Mouse (Mus musculus): Measurements from ENCODE around the gene Stard13. TPM values are rescaled to one million over a fixed set of nuclear protein-coding genes. Genes with fewer than 3 reads are reported as not detected.

The Stard13 gene
- polyA plus RNA-seq, 1 experiment from 2014 or later = 2.7 TPM

- H3K4me3 ChIP-seq (ENCODE audit: low read depth, low read length) = peak overlapping the region; percentile 46
- H3K4me2 ChIP-seq (ENCODE audit: low read depth, low read length) = peak overlapping the region; percentile 81
- 29% methylated on average over 11 of the region's 13 CpGs for WGBS
- H3K27me3 ChIP-seq (ENCODE audit: control insufficient read depth, insufficient read depth, low read length) = no peaks in the 10 kb centered on the region
- H3K36me3 ChIP-seq (ENCODE audit: control insufficient read depth, insufficient read depth, low read length) = no peaks in the 10 kb centered on the region
- H3K9ac ChIP-seq (replicated peaks; ENCODE audit: low read depth, low read length) = peak overlapping the region; percentile 53
- no peak for ATAC-seq (ENCODE audit: low read depth)
- H3K27ac ChIP-seq (ENCODE audit: low read depth, low read length) = no peak overlapping the region
- H3K4me1 ChIP-seq (ENCODE audit: control insufficient read depth, insufficient read depth, low read length) = no peaks in the 10 kb centered on the region; the same call in 1 of the 2 replicates
- H3K9me3 ChIP-seq (ENCODE audit: control insufficient read depth, low read length) = no peaks in the 10 kb centered on the region
Observed at GRCm38 (mm10) chr5:151232576-151233299, 898 bp downstream of the Stard13 start.

DNA sequence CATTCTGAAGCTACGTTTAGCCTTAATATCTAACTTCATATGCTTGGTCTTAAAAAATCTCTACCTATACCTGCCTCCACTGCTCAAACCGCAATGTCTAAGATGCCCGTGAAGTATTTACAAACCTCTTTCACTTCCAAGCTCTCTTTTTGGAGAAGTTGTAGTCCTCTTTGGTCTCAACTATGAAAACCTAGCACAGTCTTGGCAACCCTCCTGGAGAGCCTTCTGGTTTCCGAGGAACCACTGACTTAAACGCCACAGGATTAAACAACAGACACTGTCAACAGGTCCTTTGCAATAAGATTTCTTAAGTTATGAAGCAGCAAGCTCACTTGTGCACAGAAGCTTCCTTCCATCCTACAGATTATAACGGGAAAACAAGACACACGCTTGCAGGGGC is 1.8 kb downstream of the Stard13 start:
- Histone ChIP-seq H3K27me3 (ENCODE audit: control insufficient read depth, insufficient read depth, low read length) (no peaks in the 10 kb centered on the region), H3K4me3 (ENCODE audit: low read depth, low read length) (no peak overlapping the region), H3K4me2 (ENCODE audit: low read depth, low read length) (no peak overlapping the region), H3K36me3 (ENCODE audit: control insufficient read depth, insufficient read depth, low read length) (no peaks in the 10 kb centered on the region), H3K27ac (ENCODE audit: low read depth, low read length) (no peak overlapping the region), H3K4me1 (ENCODE audit: control insufficient read depth, insufficient read depth, low read length) (no peaks in the 10 kb centered on the region; the same call in 1 of the 2 replicates), H3K9ac (replicated peaks; ENCODE audit: low read depth, low read length) (no peak overlapping the region), H3K9me3 (ENCODE audit: control insufficient read depth, low read length) (no peaks in the 10 kb centered on the region)
- WGBS = 91% methylated on average over 7 of the region's 7 CpGs
- no peak for ATAC-seq (ENCODE audit: low read depth)

DNA sequence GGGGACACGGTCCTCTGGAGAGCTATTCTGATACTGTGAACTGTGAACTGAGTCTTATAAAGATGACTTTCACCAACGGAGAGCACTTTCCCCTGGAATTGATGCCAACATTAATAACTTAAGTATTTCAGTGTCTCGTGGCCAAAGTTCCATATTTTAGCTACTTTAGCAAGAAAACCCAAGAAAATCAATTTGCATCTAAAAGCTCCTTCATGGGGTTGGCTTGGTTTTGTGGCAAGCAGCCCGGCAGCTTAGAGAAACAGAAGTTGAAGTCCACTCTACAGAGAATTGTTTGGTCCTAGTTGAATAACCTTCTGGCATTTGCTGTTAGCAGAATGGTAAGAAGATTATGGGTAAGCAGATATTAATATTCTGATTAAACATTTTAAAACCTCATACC is 2.2 kb downstream of the Stard13 start:
- 80% methylated on average over 4 of the region's 4 CpGs for WGBS
- no peak for ATAC-seq (ENCODE audit: low read depth)

DNA sequence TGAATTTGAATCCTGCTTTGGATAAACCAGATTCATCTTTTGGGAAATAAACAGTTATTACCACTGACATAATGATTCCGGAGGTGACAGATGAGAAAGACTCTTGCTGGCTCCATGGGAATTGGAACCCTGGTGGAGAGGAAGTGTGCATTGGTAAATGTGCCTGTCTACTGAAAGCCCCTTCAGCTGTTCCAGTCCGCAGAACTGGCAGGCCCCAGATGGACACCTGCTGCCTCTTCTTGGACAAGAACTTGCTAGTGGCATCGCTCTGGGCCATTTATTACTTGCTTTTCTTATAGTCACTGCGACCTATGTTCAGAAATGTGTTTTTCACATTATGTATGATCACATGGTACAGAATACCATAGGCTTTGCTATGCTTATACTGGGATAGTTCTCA is 3.2 kb downstream of the Stard13 start:
- Histone ChIP-seq H3K4me2 (ENCODE audit: low read depth, low read length) (no peak overlapping the region), H3K4me1 (ENCODE audit: control insufficient read depth, insufficient read depth, low read length) (no peaks in the 10 kb centered on the region; the same call in 1 of the 2 replicates), H3K27ac (ENCODE audit: low read depth, low read length) (no peak overlapping the region), H3K4me3 (ENCODE audit: low read depth, low read length) (no peak overlapping the region), H3K36me3 (ENCODE audit: control insufficient read depth, insufficient read depth, low read length) (no peaks in the 10 kb centered on the region), H3K9ac (replicated peaks; ENCODE audit: low read depth, low read length) (no peak overlapping the region), H3K9me3 (ENCODE audit: control insufficient read depth, low read length) (no peaks in the 10 kb centered on the region), H3K27me3 (ENCODE audit: control insufficient read depth, insufficient read depth, low read length) (no peaks in the 10 kb centered on the region)
- no peak for ATAC-seq (ENCODE audit: low read depth)
- WGBS = 88% methylated on average over 4 of the region's 4 CpGs

More for the DNA sequence above, 2.2 kb downstream of the Stard13 start:
- no peak overlapping the region for H3K4me2 ChIP-seq (ENCODE audit: low read depth, low read length)
- H3K9ac ChIP-seq (replicated peaks; ENCODE audit: low read depth, low read length) = no peak overlapping the region
- no peak overlapping the region for H3K27ac ChIP-seq (ENCODE audit: low read depth, low read length)
- no peaks in the 10 kb centered on the region for H3K9me3 ChIP-seq (ENCODE audit: control insufficient read depth, low read length)
- H3K4me1 ChIP-seq (ENCODE audit: control insufficient read depth, insufficient read depth, low read length) = no peaks in the 10 kb centered on the region; the same call in 1 of the 2 replicates
- H3K36me3 ChIP-seq (ENCODE audit: control insufficient read depth, insufficient read depth, low read length) = no peaks in the 10 kb centered on the region
- H3K4me3 ChIP-seq (ENCODE audit: low read depth, low read length) = no peak overlapping the region
- H3K27me3 ChIP-seq (ENCODE audit: control insufficient read depth, insufficient read depth, low read length) = no peaks in the 10 kb centered on the region

DNA sequence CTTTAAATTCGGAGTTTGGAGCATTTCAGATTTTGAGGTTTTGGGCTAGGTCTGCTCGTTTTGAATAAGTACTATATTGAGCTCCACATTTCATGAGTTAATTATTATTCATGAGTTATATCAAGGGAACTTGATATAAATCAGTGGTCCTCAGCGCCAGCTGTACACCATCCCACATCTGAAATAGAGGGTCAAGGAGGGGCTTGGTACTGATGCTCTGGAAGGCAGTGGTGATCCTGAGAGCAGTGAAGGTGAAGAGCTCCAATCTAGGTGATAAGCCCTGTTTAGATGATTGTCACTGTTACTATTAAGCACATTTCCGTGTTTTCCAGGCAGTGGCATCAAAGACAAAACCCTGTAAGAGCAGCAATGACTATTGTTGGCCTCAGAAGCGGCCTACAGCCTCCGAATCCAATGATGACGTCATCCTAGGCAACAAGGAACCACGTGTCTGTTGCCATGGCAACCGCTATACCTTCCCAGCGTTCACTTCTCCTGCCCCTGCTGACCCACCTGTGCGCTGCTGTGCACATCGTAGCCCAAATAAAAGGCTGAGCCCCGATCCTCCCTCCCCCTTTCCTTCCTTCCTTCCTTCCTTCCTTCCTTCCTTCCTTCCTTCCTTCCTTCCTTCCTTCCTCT is 5.2 kb downstream of the Stard13 start:
- ATAC-seq (ENCODE audit: low read depth) = no peak
- Histone ChIP-seq H3K4me2 (ENCODE audit: low read depth, low read length) (no peak overlapping the region), H3K9ac (replicated peaks; ENCODE audit: low read depth, low read length) (no peak overlapping the region), H3K4me3 (ENCODE audit: low read depth, low read length) (no peak overlapping the region), H3K27ac (ENCODE audit: low read depth, low read length) (no peak overlapping the region), H3K36me3 (ENCODE audit: control insufficient read depth, insufficient read depth, low read length) (no peaks in the 10 kb centered on the region), H3K9me3 (ENCODE audit: control insufficient read depth, low read length) (no peaks in the 10 kb centered on the region), H3K4me1 (ENCODE audit: control insufficient read depth, insufficient read depth, low read length) (no peaks in the 10 kb centered on the region; the same call in 1 of the 2 replicates), H3K27me3 (ENCODE audit: control insufficient read depth, insufficient read depth, low read length) (no peaks in the 10 kb centered on the region)
- 73% methylated on average over 13 of the region's 13 CpGs for WGBS

DNA sequence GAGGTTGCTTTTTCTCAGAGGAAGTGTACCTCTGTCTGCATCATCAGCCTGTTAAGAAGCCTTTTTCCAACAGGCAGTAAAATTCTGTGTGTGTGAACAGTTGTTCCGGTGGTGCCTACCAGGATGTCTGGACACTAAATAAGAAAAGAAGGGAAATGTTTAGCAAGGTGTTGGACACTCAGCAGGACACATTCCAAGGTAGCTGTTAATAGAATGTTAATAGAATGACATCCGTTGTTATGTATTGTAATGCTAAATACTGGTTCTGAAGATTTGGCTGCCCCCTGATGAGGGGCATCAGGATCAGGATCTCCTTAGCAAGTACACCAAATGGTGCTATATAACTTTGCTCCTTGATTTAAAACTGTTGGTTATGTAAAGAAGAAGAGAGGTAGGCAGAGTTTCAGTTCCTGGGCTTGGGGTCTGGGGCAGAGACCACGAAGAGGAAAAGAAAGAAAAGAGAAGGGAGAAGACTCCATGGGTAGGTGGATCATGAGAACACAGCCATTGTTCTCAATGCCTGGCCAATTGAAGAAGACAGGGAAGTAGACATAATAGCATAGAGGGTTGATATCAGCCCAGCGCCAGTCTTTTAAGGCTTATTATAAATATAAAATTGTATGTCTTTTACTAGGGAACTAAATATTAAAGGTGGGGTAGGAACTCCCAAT is 9.8 kb downstream of the Stard13 start:
- Histone ChIP-seq H3K27me3 (ENCODE audit: control insufficient read depth, insufficient read depth, low read length) (no peaks in the 10 kb centered on the region), H3K4me1 (ENCODE audit: control insufficient read depth, insufficient read depth, low read length) (0 out of 2 replicates have a peak, but pooled peaks cover under 1% of the 10 kb centered on the region), H3K4me2 (ENCODE audit: low read depth, low read length) (no peak overlapping the region), H3K27ac (ENCODE audit: low read depth, low read length) (no peak overlapping the region), H3K9me3 (ENCODE audit: control insufficient read depth, low read length) (no peaks in the 10 kb centered on the region), H3K36me3 (ENCODE audit: control insufficient read depth, insufficient read depth, low read length) (no peaks in the 10 kb centered on the region), H3K4me3 (ENCODE audit: low read depth, low read length) (no peak overlapping the region), H3K9ac (replicated peaks; ENCODE audit: low read depth, low read length) (no peak overlapping the region)
- ATAC-seq (ENCODE audit: low read depth) = no peak
- 59% methylated on average over 4 of the region's 4 CpGs for WGBS

- Histone ChIP-seq H3K4me3 (ENCODE audit: low read depth, low read length) (no peak overlapping the region), H3K9ac (replicated peaks; ENCODE audit: low read depth, low read length) (no peak overlapping the region), H3K36me3 (ENCODE audit: control insufficient read depth, insufficient read depth, low read length) (no peaks in the 10 kb centered on the region), H3K27me3 (ENCODE audit: control insufficient read depth, insufficient read depth, low read length) (no peaks in the 10 kb centered on the region), H3K4me2 (ENCODE audit: low read depth, low read length) (no peak overlapping the region), H3K4me1 (ENCODE audit: control insufficient read depth, insufficient read depth, low read length) (0 out of 2 replicates have a peak, but pooled peaks cover 4% of the 10 kb centered on the region), H3K27ac (ENCODE audit: low read depth, low read length) (no peak overlapping the region), H3K9me3 (ENCODE audit: control insufficient read depth, low read length) (no peaks in the 10 kb centered on the region)
- ATAC-seq (ENCODE audit: low read depth) = no peak
- WGBS = 94% methylated on average over 1 of the region's 1 CpGs
Observed at GRCm38 (mm10) chr5:151222791-151223190, 10.8 kb downstream of the Stard13 start.

DNA sequence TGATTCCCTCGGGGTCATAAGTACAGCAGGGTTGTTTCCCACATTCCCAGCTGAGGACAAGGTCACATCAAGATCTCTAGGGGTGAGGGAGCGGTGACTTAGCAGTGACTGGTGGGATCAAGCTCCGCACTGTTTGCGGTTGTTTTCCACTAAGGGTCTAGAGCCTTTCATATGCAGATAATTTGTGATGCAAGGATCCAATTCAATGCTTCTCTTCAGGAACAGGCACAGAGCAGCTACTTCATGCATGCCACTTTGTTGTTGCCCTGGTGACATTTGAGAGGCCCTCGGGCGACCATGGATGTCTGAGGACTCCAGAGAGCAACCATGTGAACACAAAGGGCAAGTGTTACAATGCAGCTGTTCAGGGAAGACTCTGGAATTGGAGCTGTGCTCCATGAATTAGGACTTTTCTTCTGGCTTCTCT is 14.9 kb downstream of the Stard13 start:
- H3K36me3 ChIP-seq (ENCODE audit: control insufficient read depth, insufficient read depth, low read length) = no peaks in the 10 kb centered on the region
- no peak overlapping the region for H3K9ac ChIP-seq (replicated peaks; ENCODE audit: low read depth, low read length)
- no peaks in the 10 kb centered on the region for H3K27me3 ChIP-seq (ENCODE audit: control insufficient read depth, insufficient read depth, low read length)
- no peaks in the 10 kb centered on the region for H3K9me3 ChIP-seq (ENCODE audit: control insufficient read depth, low read length)
- 0 out of 2 replicates have a peak, but pooled peaks cover 4% of the 10 kb centered on the region for H3K4me1 ChIP-seq (ENCODE audit: control insufficient read depth, insufficient read depth, low read length)
- no peak overlapping the region for H3K4me3 ChIP-seq (ENCODE audit: low read depth, low read length)
- no peak overlapping the region for H3K4me2 ChIP-seq (ENCODE audit: low read depth, low read length)
- 20% methylated on average over 6 of the region's 6 CpGs for WGBS
- peak; percentile 71; the same call in 1 of the 2 replicates for ATAC-seq (ENCODE audit: low read depth)
- 0 out of 2 replicates have a peak overlapping the region, but pooled peaks have one; percentile 22 for H3K27ac ChIP-seq (ENCODE audit: low read depth, low read length)

GRCm38 (mm10) chr5:151213097-151213496 is 20.5 kb downstream of the Stard13 start:
- ATAC-seq (ENCODE audit: low read depth) = no peak
- Histone ChIP-seq H3K9me3 (ENCODE audit: control insufficient read depth, low read length) (no peaks in the 10 kb centered on the region), H3K4me2 (ENCODE audit: low read depth, low read length) (no peak overlapping the region), H3K27me3 (ENCODE audit: control insufficient read depth, insufficient read depth, low read length) (no peaks in the 10 kb centered on the region), H3K9ac (replicated peaks; ENCODE audit: low read depth, low read length) (no peak overlapping the region), H3K4me3 (ENCODE audit: low read depth, low read length) (no peak overlapping the region), H3K27ac (ENCODE audit: low read depth, low read length) (no peak overlapping the region), H3K36me3 (ENCODE audit: control insufficient read depth, insufficient read depth, low read length) (no peaks in the 10 kb centered on the region), H3K4me1 (ENCODE audit: control insufficient read depth, insufficient read depth, low read length) (no peaks in the 10 kb centered on the region)
- WGBS = 85% methylated on average over 3 of the region's 3 CpGs

Data from neural tube, embryonic 14.5 days (tissue).